Mouse (Mus musculus) cerebellum, adult (tissue): ENCODE measurements around the gene Fndc10.
"Not testable (repeated sequence)": the region's sequence is repeated elsewhere in the genome, so short reads cannot be mapped to it uniquely, and the experiment has no call there.

Experiments
- ATAC-seq: cut with Nextera tagmentation; 2 replicates; pipeline ENCODE4 v1.9.2; 2017; ENCODE audit warnings: mild to moderate bottlenecking, moderate library complexity, mixed read lengths; ENCODE audit not compliant: insufficient number of reproducible peaks, low FRiP score, low TSS enrichment

Gene Fndc10

DNA sequence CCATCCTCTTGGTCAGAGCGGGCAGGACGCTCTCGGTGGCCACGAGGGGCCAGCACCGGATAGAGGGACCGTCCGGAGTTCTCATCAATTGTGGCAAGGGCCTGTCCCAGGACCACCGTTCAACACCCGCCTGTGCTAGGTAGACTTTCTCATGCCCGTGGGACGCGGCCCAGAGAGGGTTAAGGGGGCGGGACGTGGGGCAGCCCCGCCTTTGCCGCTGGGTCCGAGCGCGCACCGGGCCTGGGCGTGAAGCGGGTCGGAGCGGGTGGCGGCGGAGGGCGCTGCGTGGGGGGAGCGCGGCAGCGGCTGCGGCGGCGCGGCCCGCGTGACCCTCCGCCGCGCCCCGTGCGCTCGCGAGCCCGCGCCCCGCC lies at the start of gene Fndc10:
Gene Fndc10 (plus strand): TSS at position 232 of the 371 bp plus-strand sequence.
- peak; percentile 42; the same call in 1 of the 2 replicates for ATAC-seq

DNA sequence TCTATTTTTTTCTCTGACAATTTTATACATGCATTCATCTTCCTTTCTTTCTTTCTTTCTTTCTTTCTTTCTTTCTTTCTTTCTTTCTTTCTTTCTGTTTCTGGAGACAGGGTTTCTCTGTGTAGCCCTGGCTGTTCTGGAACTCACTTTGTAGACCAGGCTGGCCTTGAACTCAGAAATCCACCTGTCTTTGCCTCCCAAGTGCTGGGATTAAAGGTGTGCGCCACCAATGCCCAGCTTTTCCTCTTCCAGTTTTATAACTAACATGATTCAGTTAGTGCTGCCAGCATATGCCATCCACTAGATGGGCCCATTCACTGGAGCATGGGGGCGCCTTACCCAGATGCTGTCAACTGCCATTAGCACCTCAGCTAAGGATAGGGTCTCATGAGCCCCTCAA lies 48.8 kb upstream of the Fndc10 start, which contains the start of gene Gm10563:
Gene Gm10563 (minus strand): TSS at position 101 of the 400 bp plus-strand sequence.
- ATAC-seq, result not testable (repeated sequence)

DNA sequence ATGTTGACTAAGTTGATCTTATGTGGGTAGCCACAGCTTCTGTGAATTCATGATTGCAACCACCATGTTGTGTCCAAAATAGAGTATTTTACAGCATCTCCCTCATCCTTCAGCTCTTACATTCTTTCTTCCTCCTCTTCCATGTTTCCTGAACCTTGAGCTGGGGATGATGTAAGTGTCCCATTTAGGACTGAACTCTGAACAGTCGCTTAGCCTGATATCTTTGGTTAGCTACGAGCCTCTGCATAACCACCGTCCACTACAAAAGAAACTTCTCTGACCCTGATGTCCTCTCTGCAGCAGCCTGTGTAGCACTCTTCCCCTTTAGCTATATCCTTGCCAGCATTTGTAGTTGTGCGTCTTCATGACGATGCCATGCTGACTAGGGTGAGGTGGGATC lies 48.4 kb upstream of the Fndc10 start:
- no peak for ATAC-seq

DNA sequence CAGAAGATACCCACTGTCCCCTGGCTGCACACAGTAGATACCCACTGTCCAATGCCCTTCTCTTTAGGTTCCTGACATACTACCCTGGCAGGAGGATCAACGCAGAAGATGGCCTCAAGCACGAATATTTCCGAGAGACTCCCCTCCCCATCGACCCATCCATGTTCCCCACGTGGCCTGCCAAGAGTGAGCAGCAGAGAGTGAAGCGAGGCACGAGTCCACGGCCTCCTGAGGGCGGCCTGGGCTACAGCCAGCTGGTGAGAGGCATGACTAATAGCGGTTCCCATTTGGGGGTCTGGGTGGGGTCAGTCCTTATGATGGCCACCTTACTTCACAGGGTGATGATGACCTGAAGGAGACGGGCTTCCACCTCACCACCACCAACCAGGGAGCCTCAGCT lies 44.8 kb upstream of the Fndc10 start:
- ATAC-seq, result no peak

DNA sequence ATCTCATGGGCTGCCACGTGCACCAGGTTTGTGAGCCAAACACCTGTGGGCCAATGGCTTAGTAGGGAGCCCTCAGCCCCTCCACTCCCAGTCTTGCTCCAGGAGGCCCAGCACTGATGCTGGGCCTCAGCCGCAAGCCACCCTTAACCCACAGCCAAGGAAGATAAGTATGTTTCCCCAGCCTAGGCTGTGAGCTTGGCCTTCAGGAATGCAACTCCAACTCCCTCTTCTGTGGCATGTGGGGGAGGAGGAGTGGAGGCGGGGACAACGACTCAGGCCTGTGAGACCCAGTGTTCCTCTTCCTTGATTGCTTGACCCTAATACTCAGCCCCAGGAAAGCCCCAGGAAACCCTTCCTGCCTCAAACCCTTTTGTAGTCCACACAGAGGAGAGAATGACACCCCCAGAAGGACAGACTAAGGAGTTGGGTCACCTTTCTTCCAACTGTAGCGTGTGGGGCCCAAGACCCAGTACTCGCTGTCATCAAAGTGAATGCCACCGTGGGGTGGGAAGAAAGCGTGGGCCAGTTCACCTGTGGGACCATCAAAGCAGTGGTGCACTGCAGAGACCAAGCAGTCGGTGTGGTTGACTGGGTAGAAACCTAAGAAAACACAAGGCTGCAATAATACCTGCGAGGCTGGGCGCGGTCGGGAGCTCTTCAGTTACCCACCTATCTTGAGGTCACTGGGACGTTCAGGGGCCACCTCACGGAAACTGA lies 42.4 kb upstream of the Fndc10 start:
- ATAC-seq, result no peak

DNA sequence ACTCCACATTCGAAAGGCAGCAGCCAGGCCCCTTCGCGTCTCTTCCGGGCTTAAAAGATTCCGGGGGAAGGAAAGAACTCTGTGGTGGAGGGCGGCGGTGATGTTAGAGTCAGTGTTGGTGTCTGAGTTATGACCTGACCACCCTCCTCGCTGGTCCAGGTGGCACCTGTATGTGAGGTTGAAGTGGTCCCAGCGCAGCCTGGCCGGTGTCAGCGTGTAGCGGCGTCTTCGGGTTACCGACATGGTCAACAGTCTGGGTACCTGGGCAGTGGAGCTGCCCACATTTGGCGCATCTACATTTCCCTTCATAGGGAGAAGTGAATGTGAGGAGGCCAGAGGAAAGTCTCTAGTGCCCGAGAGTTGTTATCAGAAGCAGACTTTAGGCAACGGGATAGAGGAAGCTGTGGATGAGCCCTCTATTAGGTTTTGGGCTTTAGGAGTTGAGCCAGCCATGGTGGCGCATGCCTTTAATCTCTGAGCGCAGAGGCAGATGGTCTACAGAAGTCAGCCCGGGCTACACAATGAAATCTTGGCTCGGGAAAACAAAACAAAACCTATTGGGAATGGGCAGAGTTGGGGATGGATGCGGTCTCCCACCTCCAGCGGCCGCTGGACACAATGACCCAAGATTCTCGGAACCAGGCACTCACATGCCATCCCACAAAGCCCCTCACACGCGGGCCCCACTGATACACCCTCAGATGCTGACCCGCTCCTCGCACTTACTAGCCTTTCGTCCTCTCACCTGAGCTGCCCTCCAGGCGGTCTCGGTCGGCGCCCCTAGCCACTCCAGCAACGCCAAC lies 41.7 kb upstream of the Fndc10 start:
- no peak for ATAC-seq

DNA sequence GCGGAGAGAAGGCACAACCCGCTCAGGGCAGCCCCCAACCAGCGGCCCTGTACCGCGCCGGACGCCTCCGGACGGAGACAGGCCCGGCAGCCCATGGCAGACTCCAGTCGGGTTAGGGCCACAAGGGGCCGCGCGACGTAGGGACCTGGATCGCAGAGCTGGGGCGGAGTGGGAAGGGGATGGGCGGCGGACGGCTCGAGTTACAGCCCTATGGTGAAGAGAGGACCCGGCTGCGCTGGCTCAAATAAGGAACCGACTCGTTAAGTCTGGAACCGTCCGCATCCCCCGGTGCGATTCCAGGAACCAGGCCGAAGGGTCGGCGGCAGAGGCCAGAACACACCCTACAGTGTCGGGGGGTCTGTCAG lies 41.1 kb upstream of the Fndc10 start, which contains the start of gene Mmp23:
Gene Mmp23 (minus strand): TSS at position 299 of the 365 bp plus-strand sequence.
- no peak for ATAC-seq

DNA sequence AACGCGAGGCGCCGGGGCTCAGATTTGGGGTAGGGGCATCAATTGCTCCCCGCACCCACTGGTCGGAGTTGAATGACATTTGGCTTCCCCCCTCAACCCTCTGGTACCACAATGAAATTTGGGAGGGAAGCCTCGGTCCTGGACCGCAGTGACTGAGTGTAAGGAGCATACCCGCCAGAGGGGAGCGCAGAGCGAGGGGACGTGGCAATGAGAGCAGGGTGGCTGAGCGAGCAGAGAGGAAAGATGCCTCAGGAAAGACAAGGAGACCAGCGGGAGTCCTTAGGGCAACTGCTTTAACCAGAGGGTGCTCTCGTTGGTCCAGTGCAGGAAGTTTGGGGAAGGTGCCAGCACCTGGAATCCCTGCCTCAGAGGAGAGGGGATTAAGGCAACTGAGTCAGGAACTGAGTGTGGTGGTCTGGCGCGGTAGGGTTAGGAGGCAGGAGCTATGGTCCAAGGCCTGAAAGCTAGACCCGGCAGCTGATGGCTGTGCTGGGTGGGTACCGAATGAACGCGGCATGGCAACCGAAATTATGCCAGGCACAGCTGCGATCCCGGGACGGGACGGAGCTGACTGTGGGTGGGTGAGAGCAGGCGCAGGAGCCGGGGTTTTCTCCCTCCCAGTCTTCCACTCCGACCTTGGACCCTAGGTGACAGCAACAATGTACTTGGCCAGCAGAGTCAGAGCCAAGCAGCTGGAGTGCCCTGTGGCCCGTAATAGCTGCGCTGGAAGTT lies 40.5 kb upstream of the Fndc10 start:
- ATAC-seq, result no peak

DNA sequence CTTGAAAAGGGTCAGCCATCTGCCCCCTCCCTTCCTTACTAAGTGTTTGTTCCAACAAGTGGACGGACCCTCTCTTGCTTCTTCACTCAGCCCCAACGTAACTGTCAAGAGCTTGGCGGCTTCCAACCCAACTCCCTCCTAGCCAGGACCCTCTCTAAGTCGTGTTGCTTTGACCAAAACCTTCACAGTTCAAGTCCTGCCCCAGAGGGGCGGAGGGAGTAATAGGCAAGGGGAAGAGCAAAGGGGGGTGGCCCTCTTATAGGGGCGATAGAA lies 40.0 kb upstream of the Fndc10 start:
- no peak for ATAC-seq

DNA sequence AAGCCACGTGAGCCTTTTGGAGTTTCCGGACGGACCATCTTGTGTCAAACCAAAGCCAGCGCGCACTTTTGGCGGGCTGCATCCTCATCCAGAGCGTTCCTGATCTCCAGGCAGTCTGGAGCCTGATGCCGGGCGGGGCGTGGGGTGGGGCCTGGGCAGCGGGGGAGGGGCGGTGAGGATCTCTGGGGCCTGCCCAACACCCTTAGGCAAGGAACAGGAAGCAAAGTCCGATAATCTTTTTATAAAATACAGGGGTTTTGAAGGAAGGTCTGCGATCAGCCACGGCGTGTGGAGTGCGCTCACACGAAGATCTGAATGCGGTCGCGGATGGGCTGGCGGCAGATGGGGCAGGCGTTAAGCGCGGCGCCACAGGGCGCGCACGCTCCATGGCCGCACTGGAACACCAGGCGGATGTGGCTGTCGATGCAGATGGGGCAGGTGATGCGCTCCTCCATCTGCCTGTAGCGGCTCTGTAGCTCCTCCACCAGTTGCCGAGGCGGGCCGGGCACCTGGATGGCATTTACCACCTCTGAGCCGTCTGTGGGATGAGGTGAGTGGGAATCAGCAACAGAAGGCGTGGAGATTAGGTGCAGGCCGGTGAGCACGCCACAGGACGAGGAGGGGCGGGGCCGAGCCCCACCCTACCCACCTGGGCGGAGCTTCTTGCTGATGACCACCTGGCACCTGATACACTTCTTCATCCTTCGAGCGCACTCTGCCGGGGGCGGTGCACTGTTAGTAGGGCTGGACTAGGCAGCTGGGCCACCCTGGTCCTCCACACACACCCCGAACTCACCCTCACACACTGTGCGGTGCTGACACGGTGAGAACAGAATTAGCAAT lies 39.5 kb upstream of the Fndc10 start:
- peak; percentile 41; the same call in 1 of the 2 replicates for ATAC-seq

DNA sequence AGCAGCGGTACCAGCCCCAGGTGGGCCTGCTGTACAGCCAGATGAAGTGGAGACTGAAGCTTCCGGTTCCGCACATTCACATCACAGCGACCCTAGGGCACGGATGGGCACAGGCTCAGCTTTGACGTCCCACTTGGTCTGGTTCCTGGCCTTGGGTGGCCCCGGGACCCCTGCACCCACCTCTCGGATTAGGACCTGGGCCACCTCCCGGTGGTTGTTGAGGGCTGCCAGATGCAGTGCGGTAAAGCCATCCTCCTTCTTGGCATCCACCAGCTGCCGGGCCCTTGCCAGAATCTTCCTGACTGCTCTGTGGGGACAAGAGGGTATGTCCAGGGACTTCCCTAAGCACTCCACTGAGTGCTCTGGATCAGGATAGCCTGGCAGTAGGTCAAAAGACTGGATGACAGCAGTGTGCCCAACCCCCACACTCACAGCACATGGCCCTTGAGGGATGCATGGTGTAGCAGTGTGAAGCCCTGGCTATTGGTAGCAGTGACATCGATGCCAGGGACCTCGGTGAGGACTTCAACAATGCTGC lies 37.9 kb upstream of the Fndc10 start:
- ATAC-seq, result no peak

DNA sequence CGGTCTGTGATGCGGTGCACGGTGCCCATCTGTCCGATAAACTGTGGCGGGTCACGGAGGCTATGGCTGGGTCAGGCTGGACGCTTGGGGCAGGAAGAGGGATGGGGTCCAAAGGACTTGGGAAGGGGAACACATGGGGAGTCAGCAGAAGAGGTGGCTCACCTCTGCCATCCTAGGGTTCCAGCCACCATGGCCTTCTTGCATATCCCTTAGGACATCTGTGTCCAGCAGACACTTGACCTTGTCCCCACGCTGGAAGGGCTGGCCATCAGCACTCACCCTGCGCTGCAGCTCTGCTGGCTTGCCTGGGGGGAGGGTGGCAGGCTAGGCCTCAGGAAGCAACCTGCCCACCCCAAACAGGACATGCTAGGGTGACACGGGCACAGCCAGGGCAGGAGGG lies 35.2 kb upstream of the Fndc10 start:
- no peak for ATAC-seq

DNA sequence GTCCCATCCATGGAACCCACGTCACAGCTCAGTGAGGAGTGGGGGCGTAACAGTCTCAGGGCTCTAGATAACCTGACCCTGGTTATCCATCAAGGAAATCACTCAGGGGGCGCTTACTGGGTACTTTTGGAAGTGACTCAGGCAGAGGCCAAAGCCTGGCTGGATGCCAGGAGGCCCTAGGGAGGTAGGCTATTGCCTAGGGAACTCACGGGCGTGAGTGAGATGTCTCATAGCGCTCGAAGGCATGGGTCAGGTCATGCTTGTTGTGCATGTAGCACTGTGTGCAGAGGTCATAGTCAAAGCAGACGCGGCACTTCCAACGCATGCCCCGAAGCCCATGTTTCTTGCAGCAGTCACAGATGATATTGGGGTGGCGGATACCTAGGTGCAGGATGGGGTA lies 33.5 kb upstream of the Fndc10 start:
- no peak for ATAC-seq

DNA sequence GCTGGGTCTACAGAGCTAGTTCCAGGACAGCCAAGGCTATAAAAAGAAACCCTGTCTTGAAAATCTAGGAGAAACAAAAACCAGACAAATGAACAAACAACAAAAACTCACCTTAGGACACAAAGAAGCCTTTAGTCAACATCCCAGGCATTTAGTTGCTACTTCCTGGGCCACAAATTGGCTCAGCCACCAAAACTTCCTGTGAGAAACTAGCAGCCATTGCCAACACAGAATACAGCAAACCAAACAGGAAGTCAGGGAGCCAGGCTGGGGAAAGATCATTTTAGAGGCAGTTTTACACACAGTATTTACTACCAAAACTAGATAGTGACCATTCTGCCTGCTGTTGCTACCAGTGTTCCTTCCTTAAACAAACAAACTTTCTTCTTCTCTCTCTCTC lies 27.2 kb upstream of the Fndc10 start:
- no peak for ATAC-seq

DNA sequence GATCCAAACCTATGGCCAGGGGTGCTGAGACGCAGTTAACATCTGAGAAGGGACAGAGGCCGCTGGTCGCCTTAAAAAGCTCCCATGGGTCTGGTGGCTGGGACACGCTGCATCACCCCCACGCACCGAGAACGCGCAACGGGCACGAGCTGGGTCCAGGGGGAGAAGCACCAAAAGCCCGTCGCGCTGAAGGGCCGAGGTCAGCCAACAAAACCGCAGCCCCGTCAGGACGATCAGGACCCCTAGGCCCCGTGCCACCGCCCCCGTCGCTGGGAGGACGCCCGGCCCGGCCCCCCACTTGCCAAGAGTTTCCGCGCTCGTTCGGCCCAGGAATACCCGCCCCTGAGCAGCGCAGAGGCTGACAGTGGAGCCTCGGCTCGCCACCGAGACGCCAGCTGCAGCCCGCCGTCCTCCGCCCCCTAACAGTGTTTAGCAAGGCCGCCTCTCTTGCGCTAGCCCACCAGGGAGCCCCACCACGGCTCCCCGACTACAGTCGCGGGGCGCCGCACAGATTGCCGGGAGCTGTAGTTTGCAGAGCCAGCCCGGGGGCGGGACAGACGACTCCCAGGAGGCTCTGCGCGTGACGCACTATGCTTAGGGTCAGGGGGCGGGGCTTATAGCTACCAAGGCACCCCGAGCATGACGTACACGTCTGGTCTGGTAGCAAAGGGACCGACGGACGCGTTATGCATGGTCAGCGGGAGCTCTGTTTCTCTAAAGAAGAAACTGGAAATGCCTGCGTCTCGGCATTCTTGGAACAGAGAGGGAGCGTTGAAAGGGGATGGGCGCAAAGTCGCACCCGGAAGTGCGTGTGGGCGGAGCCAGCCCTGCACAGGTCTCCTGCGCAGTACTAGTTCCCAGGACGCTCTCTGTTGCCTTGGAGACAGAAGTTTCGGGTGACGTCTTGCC lies 25.2 kb upstream of the Fndc10 start, which contains the start of gene Mib2:
Gene Mib2 (minus strand): TSS at position 510 of the 909 bp plus-strand sequence.
- peak; percentile 95 for ATAC-seq

DNA sequence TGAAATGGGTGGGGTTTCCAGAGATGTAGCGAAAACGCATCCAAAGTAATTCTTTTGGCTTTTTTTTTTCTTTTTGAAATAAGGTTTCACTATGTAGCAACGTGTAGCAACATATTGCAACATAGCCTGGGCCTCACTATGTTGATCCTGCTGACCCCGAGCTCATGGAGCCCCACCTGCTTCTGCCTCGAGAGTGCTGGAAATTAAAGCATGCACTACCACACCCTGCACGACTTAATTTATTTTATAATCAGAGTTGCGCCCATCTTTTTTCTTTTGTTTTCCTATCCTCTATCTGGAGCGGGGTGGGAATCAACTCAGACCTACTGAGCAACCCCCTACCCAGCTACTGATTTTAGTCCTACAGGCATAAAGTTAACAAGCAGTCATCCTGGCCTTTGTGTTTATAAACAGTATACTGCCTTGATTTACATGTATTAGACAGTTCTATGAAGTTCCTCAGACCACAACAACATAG lies 24.5 kb upstream of the Fndc10 start:
- ATAC-seq, result no peak

DNA sequence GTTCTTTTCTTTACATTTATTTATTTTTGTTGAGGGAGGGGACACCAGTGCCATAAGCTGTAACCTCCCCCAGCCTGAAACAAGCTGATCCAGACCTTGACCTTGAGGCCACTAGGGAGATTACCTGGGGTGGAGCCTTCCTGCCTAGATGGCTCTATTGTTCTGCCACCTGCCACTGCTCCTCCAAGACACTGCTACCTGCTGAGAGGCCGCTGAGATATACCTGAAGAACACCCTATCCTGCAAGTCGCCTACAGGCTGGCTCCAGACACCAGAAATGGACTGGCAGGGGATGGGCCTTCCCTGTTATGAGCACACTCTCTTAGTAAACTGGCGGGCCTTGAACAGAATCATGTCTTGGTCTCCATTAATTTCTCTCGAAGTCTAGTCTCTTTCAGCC lies 23.9 kb upstream of the Fndc10 start:
- not testable (repeated sequence) for ATAC-seq

DNA sequence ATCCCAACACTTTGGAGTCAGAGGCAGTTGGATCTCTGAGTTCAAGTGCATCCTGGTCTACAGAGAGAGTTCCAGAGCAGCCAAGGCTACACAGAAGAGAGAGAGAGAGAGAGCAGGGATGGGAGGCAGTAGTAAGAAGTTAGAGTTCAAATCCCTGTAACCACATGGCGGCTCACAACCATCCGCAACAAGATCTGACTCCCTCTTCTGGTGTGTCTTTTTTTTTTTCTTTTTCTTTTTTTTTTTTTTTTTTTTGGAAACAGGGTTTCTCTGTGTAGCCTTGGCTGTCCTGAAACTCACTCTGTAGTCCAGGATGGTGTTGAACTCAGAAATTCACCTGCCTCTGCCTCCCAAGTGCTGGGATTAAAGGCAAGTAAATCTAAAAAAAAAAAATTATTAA lies 22.1 kb upstream of the Fndc10 start:
- ATAC-seq, result no peak

DNA sequence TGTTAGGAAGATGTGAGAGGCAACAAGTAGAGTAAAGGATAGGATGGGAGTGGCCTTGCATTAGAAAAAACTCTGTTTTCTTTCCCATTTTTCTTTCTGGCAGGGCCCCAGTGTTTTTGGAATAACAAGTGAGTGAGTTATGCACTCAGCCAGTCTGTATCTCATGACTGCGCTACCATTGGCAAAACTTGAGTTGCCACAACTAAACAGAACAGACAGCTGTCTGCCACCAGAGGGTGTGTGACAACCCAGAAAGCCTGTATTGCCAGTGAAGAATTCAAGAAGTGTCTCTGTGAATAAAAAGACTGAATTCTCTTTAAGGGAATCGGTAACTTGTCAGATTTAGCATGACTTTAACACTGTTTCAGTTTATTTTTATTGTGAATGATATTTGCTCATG lies 18.2 kb upstream of the Fndc10 start:
- ATAC-seq, result peak; percentile 68; the same call in 1 of the 2 replicates
